Mouse (Mus musculus): ENCODE results near the gene Tmem170.
A peak's percentile ranks its signal among the peaks of the same experiment; 100 is the strongest.

The Tmem170 gene

GRCm38 (mm10) chr8:111876355-111876948, at the start of gene Tmem170:
Tmem170 (minus strand) TSS chr8:111876750.
- peak; percentile 100 for DNase-seq

- peak; percentile 78 for DNase-seq
Measured at GRCm38 (mm10) chr8:111924976-111925375, 48.4 kb upstream of the Tmem170 start.

GRCm38 (mm10) chr8:111923383-111923804, 46.8 kb upstream of the Tmem170 start:
- peak; percentile 90 for DNase-seq

GRCm38 (mm10) chr8:111920971-111921370, 44.4 kb upstream of the Tmem170 start:
- no peak for DNase-seq

GRCm38 (mm10) chr8:111919663-111920062, 43.1 kb upstream of the Tmem170 start:
- no peak for DNase-seq

GRCm38 (mm10) chr8:111912860-111913432, 36.4 kb upstream of the Tmem170 start:
- no peak for DNase-seq

GRCm38 (mm10) chr8:111911572-111911971, 35.0 kb upstream of the Tmem170 start:
- no peak for DNase-seq

GRCm38 (mm10) chr8:111909621-111910450, 33.3 kb upstream of the Tmem170 start, which contains the start of gene Chst5:
Chst5 (minus strand) TSS chr8:111910447.
- no peak for DNase-seq

- no peak for DNase-seq
Measured at GRCm38 (mm10) chr8:111905500-111906121, 29.1 kb upstream of the Tmem170 start.

- peak; percentile 94 for DNase-seq
Measured at GRCm38 (mm10) chr8:111902080-111902479, 25.5 kb upstream of the Tmem170 start.

GRCm38 (mm10) chr8:111898586-111898985, 22.0 kb upstream of the Tmem170 start:
- no peak for DNase-seq

GRCm38 (mm10) chr8:111894955-111895354, 18.4 kb upstream of the Tmem170 start:
- no peak for DNase-seq

GRCm38 (mm10) chr8:111892615-111893014, 16.1 kb upstream of the Tmem170 start:
- no peak for DNase-seq

GRCm38 (mm10) chr8:111891983-111892382, 15.4 kb upstream of the Tmem170 start:
- no peak for DNase-seq

GRCm38 (mm10) chr8:111890911-111891303, 14.4 kb upstream of the Tmem170 start:
- no peak for DNase-seq

- DNase-seq: no peak
Measured at GRCm38 (mm10) chr8:111889931-111890910, 13.7 kb upstream of the Tmem170 start.

- DNase-seq: no peak
Measured at GRCm38 (mm10) chr8:111888091-111888650, 11.6 kb upstream of the Tmem170 start.

GRCm38 (mm10) chr8:111887479-111887878, 10.9 kb upstream of the Tmem170 start:
- DNase-seq: no peak

- DNase-seq: no peak
Measured at GRCm38 (mm10) chr8:111883615-111884014, 7.1 kb upstream of the Tmem170 start.

GRCm38 (mm10) chr8:111881591-111881990, 5.0 kb upstream of the Tmem170 start:
- no peak for DNase-seq

- no peak for DNase-seq
Measured at GRCm38 (mm10) chr8:111877711-111878110, 1.2 kb upstream of the Tmem170 start.

- peak; percentile 93 for DNase-seq
Measured at GRCm38 (mm10) chr8:111875758-111876157, 792 bp downstream of the Tmem170 start.
